In genomic region chr1:37871704-37872103, GRCm38 (mm10) we compare ENCODE assay signal across 8 mouse cellular contexts. TPM values are rescaled to one million over a fixed set of nuclear protein-coding genes. Genes with fewer than 3 reads are reported as not detected.
A peak's percentile ranks its signal among the peaks of the same experiment; 100 is the strongest.
DNase-seq lines count a peak whose midpoint lies in the region; ATAC-seq and TF ChIP-seq lines count a peak whose summit lies in the region.

Gene Lipt1 (plus strand): TSS chr1:37871738.

- H3K27me3 ChIP-seq in embryonic facial prominence, embryonic 11.5 days (ENCODE audit: control insufficient read depth, insufficient read depth, low read length), result no peaks in the 10 kb centered on the region
- H3K27me3 ChIP-seq in small intestine, adult 2 months (ENCODE audit: control insufficient read depth, insufficient read depth, low read length), result no peaks in the 10 kb centered on the region

- no peak for TF ChIP-seq POLR2A in lung, adult 2 months (IDR thresholded peaks at IDR 0.05; ENCODE audit: borderline replicate concordance, extremely low read depth, low read depth, low read length)
- no peak for TF ChIP-seq POLR2A in small intestine, adult 2 months (IDR thresholded peaks at IDR 0.05; ENCODE audit: low read depth, low read length)

- H3K4me1 ChIP-seq in embryonic facial prominence, embryonic 11.5 days (ENCODE audit: control insufficient read depth, insufficient read depth, low read length), result 0 out of 2 replicates have a peak, but pooled peaks cover 2% of the 10 kb centered on the region
- H3K4me1 ChIP-seq in lung, adult 2 months (ENCODE audit: control insufficient read depth, insufficient read depth, low read length), result no peaks in the 10 kb centered on the region; the same call in 1 of the 2 replicates
- H3K4me1 ChIP-seq in small intestine, adult 2 months (ENCODE audit: control insufficient read depth, insufficient read depth, insufficient read length, low read length), result peaks cover 2% of the 10 kb centered on the region; the same call in 1 of the 2 replicates

- H3K9ac ChIP-seq in embryonic facial prominence, embryonic 11.5 days (replicated peaks; ENCODE audit: low read length), result peak within 1 kb of the TSS; percentile 35

- 7% methylated on average over 7 of the region's 7 CpGs for WGBS in embryonic facial prominence, embryonic 11.5 days
- 8% methylated on average over 7 of the region's 7 CpGs for WGBS in lung, adult 2 months
- WGBS in small intestine, adult 2 months, result 12% methylated on average over 7 of the region's 7 CpGs

- peak within 1 kb of the TSS; percentile 62 for H3K4me2 ChIP-seq in embryonic facial prominence, embryonic 11.5 days (ENCODE audit: low read depth, low read length)

- H3K4me3 ChIP-seq in embryonic facial prominence, embryonic 11.5 days (ENCODE audit: low read depth, low read length), result peak within 1 kb of the TSS; percentile 46
- H3K4me3 ChIP-seq in lung, adult 2 months (replicated peaks; ENCODE audit: extremely low read depth, low read depth, low read length), result peak within 1 kb of the TSS; percentile 95
- peak within 1 kb of the TSS; percentile 85 for H3K4me3 ChIP-seq in small intestine, adult 2 months (ENCODE audit: low read depth, low read length)

- H3K27ac ChIP-seq in embryonic facial prominence, embryonic 11.5 days (replicated peaks; ENCODE audit: low read depth, low read length), result peak within 1 kb of the TSS; percentile 9; the same call in 1 of the 2 replicates
- H3K27ac ChIP-seq in small intestine, adult 2 months (ENCODE audit: insufficient read depth, low read depth, low read length), result peak within 1 kb of the TSS; percentile 69

- no peak for TF ChIP-seq CTCF in lung, adult 2 months (IDR thresholded peaks at IDR 0.05; ENCODE audit: insufficient read depth, low read length)
- TF ChIP-seq CTCF in small intestine, adult 2 months (IDR thresholded peaks at IDR 0.05; ENCODE audit: extremely low read depth, insufficient read length, insufficient replicate concordance, low read depth, low read length), result no peak

- H3K36me3 ChIP-seq in embryonic facial prominence, embryonic 11.5 days (replicated peaks; ENCODE audit: control insufficient read depth, insufficient read depth, low read depth, low read length), result peaks cover 4% of the 10 kb centered on the region
- H3K36me3 ChIP-seq in small intestine, adult 2 months (ENCODE audit: control insufficient read depth, insufficient read depth, low read length), result peaks cover 9% of the 10 kb centered on the region

- H3K9me3 ChIP-seq in embryonic facial prominence, embryonic 11.5 days (replicated peaks; ENCODE audit: control insufficient read depth, low read length), result no peaks in the 10 kb centered on the region

- ATAC-seq in CD4-positive, CD25-positive, alpha-beta regulatory T cell, adult 4 months, result peak; percentile 18
- peak; percentile 19; the same call in 1 of the 2 replicates for ATAC-seq in embryonic facial prominence, embryonic 11.5 days (replicated peaks; ENCODE audit: insufficient number of reproducible peaks, low FRiP score, low TSS enrichment, low read depth)

- DNase-seq in embryo, embryonic 10 days (ENCODE audit: low spot score), result peak; percentile 48
- DNase-seq in embryo, embryonic 9.5 days (ENCODE audit: extremely low spot score), result no peak
- no peak for DNase-seq in embryonic facial prominence, embryonic 11.5 days (ENCODE audit: low spot score)
- DNase-seq in heart, postnatal 25 days (ENCODE audit: low spot score), result no peak
- DNase-seq in lung, adult 2 months, result peak; percentile 44
- DNase-seq in gastrocnemius, postnatal 25 days, result no peak

- intact Hi-C loops in heart, postnatal 25 days (cut with DNase I), result no loop called here

RNA-seq across cellular contexts. Expression of gene Lipt1, which starts in this region (rescaled TPM):
- polyA plus RNA-seq in CD4-positive, CD25-positive, alpha-beta regulatory T cell, adult 4 months (2017; shearing (Covaris generic)), result 1 to 10 TPM; 9.1 to 9.8 TPM
- polyA plus RNA-seq in embryonic facial prominence, embryonic 11.5 days (2014; fragmentation: Nextera tagmentation; extraction: Ambion mirVana), result 10.3 and 11.5 TPM in 2 replicates
- total RNA-seq in heart, postnatal 25 days (2021), result 10 to 100 TPM; 10.4 to 11.0 TPM
- 0.77 and 1.2 TPM in 2 replicates for polyA plus RNA-seq in lung, adult 2 months (2012; rRNA removed)
- 0.37 and 0.62 TPM in 2 replicates for polyA plus RNA-seq in small intestine, adult 2 months (2012; rRNA removed)
- 1 to 10 TPM; 6.1 to 6.8 TPM for total RNA-seq in gastrocnemius, postnatal 25 days (2021)

Comparison
In these comparisons a context has a peak if more than half of its experiments do, and no peak if none do; other contexts are left out.
1. DNase-seq: peak in embryo, embryonic 10 days (single experiment) and lung, adult 2 months (single experiment); none in embryo, embryonic 9.5 days (single experiment), embryonic facial prominence, embryonic 11.5 days (single experiment), heart, postnatal 25 days (single experiment) and gastrocnemius, postnatal 25 days (single experiment).
2. Peak in every context shown above with its lines, with median percentiles within 50 percentile points of each other: H3K4me3 ChIP-seq.